Mouse (Mus musculus): ENCODE data around the gene En2. TPM values are rescaled to one million over a fixed set of nuclear protein-coding genes. Genes with fewer than 3 reads are reported as not detected.

En2 gene
- total and polyA plus RNA-seq, 3 experiments: not detected

DNA sequence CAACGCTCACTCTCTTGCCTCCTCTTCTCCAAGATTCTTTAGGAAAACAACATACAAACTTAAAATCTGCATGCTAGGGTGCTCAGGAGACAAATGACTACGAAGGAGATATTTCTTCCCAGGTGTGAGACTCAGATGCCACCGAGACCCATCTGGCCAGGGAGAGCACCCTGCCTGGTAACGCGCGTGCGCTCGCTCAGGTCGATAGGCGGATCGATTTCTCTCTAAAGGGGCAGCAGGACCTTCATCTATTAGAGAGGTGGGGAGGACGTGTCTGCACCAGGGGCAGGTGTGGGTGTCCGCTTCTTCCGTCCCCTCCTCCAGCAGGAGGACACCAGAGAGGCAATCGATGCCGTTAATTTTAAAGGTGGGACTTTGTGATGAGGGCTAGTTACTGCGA, 7.7 kb upstream of the En2 start:
- in situ Hi-C loops (cut with MboI; ENCODE audit: low pct_ligation_motif_present, low pct_unique_long_range_greater_than_20kb, low sequenced_read_pairs): no loop called here
- dilution Hi-C loops (cut with MboI; ENCODE audit: extremely low pct_ligation_motif_present, extremely low pct_unique_long_range_greater_than_20kb, low sequenced_read_pairs): no loop called here
- Histone ChIP-seq H3K9me3 (replicated peaks; ENCODE audit: low read length) (no peaks in the 10 kb centered on the region), H3K79me2 (replicated peaks; ENCODE audit: control insufficient read depth, extremely low read depth, insufficient read depth, poor library complexity, severe bottlenecking) (no peaks in the 10 kb centered on the region), H3K4me1 (ENCODE audit: control insufficient read depth in 1 of 2, insufficient read depth in 2 of 2) (no peaks in the 10 kb centered on the region), H3K27me3 (replicated peaks) (peaks cover 65% of the 10 kb centered on the region), H3K36me3 (replicated peaks in 1 of 2; ENCODE audit: control insufficient read depth in 1 of 2, insufficient read depth in 1 of 2, low read length in 1 of 2) (no peaks in the 10 kb centered on the region), H3K4me3 (replicated peaks in 1 of 3; ENCODE audit: low read depth in 2 of 3, low read length in 2 of 3, poor library complexity in 1 of 3) (no peak overlapping the region), H3K4me2 (ENCODE audit: insufficient read depth, low read depth, poor library complexity, severe bottlenecking) (no peak overlapping the region), H3K27ac (ENCODE audit: insufficient read depth, low read depth) (no peak overlapping the region), H3K9ac (ENCODE audit: insufficient read depth, low read depth) (no peak overlapping the region)
- no peak for DNase-seq (ENCODE audit: extremely low read depth)
- TF ChIP-seq RAD21 (IDR thresholded peaks at IDR 0.05; ENCODE audit: low read depth, low read length): no peak
- no peak for TF ChIP-seq NRF1 (IDR thresholded peaks at IDR 0.05; ENCODE audit: low read depth, low read length)
- no peak for TF ChIP-seq ETS1 (conservative IDR thresholded peaks at IDR 0.05; ENCODE audit: low read depth, low read length)
- TF ChIP-seq CTCF (conservative IDR thresholded peaks at IDR 0.05 in 1 of 2, IDR thresholded peaks at IDR 0.05 in 1 of 2; ENCODE audit: low read depth in 2 of 2, low read length in 2 of 2): no peak
- no peak for TF ChIP-seq UBTF (IDR thresholded peaks at IDR 0.05; ENCODE audit: low read depth, low read length)
- TF ChIP-seq JUN (IDR thresholded peaks at IDR 0.05; ENCODE audit: insufficient read depth, low read depth, low read length): no peak
- no peak for TF ChIP-seq BHLHE40 (IDR thresholded peaks at IDR 0.05; ENCODE audit: low read depth, low read length)
- TF ChIP-seq CHD1 (IDR thresholded peaks at IDR 0.05; ENCODE audit: low read depth, low read length): no peak
- TF ChIP-seq EP300 (IDR thresholded peaks at IDR 0.05; ENCODE audit: low read length): no peak
- TF ChIP-seq SMC3 (IDR thresholded peaks at IDR 0.05; ENCODE audit: low read depth, low read length): no peak
- no peak for TF ChIP-seq NELFE (IDR thresholded peaks at IDR 0.05; ENCODE audit: low read depth, low read length)
- no peak for TF ChIP-seq TBP (conservative IDR thresholded peaks at IDR 0.05; ENCODE audit: low read depth, low read length)
- TF ChIP-seq MYC (IDR thresholded peaks at IDR 0.05; ENCODE audit: low read depth, low read length): no peak
- TF ChIP-seq MAX (IDR thresholded peaks at IDR 0.05; ENCODE audit: low read length): no peak
- TF ChIP-seq E2F4 (IDR thresholded peaks at IDR 0.05; ENCODE audit: insufficient replicate concordance, low read depth, low read length): no peak
- TF ChIP-seq USF2 (conservative IDR thresholded peaks at IDR 0.05; ENCODE audit: low read depth, low read length): no peak
- no peak for TF ChIP-seq CHD2 (IDR thresholded peaks at IDR 0.05; ENCODE audit: low read length)
- TF ChIP-seq USF1 (IDR thresholded peaks at IDR 0.05; ENCODE audit: low read depth, low read length): no peak
- TF ChIP-seq ZMIZ1 (IDR thresholded peaks at IDR 0.05; ENCODE audit: low read depth, low read length): no peak
- no peak for TF ChIP-seq IRF4 (IDR thresholded peaks at IDR 0.05; ENCODE audit: low read depth, low read length)

DNA sequence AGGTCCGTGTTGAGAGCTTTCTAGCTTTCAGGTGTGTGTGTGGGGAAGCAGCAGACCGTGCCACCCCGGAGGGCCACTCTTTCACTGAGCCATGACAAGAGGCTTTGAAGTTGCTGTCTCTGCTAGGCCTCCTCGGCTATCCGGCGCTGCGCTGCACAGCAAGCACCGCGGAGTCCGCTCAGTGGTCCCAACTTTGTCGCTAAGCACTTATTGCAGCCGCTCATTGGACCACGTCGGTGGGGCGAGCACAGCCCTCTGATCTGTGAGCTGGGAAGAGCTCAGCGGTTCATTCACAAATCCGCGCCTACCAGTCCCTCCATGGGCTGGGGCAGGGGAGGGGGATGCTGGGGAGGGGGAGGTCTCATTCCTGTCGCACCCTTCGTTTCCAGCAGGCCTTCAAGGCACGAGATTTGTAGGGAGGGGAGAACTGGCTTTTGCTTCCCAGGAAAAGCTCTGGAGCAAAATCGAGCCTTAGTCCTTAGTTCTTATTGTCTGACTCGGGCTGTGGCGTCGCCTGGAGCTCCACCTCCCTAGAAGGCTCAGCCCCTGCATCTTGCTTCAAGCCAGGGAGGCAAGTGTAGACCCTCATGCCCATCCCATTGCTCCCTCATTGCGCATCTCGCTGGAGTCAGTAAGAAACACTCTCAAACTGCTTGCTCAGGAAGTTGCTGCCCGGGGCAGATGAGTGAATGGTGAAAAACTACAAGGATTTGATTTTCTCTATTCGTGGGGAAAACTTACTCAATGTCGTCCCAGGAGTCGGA, 7.0 kb upstream of the En2 start:
- Histone ChIP-seq H3K36me3 (replicated peaks in 1 of 2; ENCODE audit: control insufficient read depth in 1 of 2, insufficient read depth in 1 of 2, low read length in 1 of 2) (no peaks in the 10 kb centered on the region), H3K4me2 (ENCODE audit: insufficient read depth, low read depth, poor library complexity, severe bottlenecking) (no peak overlapping the region), H3K9ac (ENCODE audit: insufficient read depth, low read depth) (no peak overlapping the region), H3K9me3 (replicated peaks; ENCODE audit: low read length) (no peaks in the 10 kb centered on the region), H3K27ac (ENCODE audit: insufficient read depth, low read depth) (no peak overlapping the region), H3K79me2 (replicated peaks; ENCODE audit: control insufficient read depth, extremely low read depth, insufficient read depth, poor library complexity, severe bottlenecking) (no peaks in the 10 kb centered on the region), H3K4me3 (replicated peaks in 1 of 3; ENCODE audit: low read depth in 2 of 3, low read length in 2 of 3, poor library complexity in 1 of 3) (no peak overlapping the region), H3K27me3 (replicated peaks) (peaks cover 61% of the 10 kb centered on the region), H3K4me1 (ENCODE audit: control insufficient read depth in 1 of 2, insufficient read depth in 2 of 2) (no peaks in the 10 kb centered on the region)
- in situ Hi-C loops (cut with MboI; ENCODE audit: low pct_ligation_motif_present, low pct_unique_long_range_greater_than_20kb, low sequenced_read_pairs): no loop called here
- no peak for DNase-seq (ENCODE audit: extremely low read depth)
- dilution Hi-C loops (cut with MboI; ENCODE audit: extremely low pct_ligation_motif_present, extremely low pct_unique_long_range_greater_than_20kb, low sequenced_read_pairs): no loop called here
- TF ChIP-seq BHLHE40 (IDR thresholded peaks at IDR 0.05; ENCODE audit: low read depth, low read length) (no peak), USF1 (IDR thresholded peaks at IDR 0.05; ENCODE audit: low read depth, low read length) (no peak), NRF1 (IDR thresholded peaks at IDR 0.05; ENCODE audit: low read depth, low read length) (no peak), E2F4 (IDR thresholded peaks at IDR 0.05; ENCODE audit: insufficient replicate concordance, low read depth, low read length) (no peak), NELFE (IDR thresholded peaks at IDR 0.05; ENCODE audit: low read depth, low read length) (no peak), HCFC1 (IDR thresholded peaks at IDR 0.05; ENCODE audit: low read depth, low read length) (no peak), ZNF384 (IDR thresholded peaks at IDR 0.05; ENCODE audit: low read depth, low read length) (no peak)

Measured in CH12.LX (cell line).